Mouse (Mus musculus) intestine, embryonic 14.5 days (tissue): ENCODE data around the gene Large1. TPM values are rescaled to one million over a fixed set of nuclear protein-coding genes. Genes with fewer than 3 reads are reported as not detected.
A peak's percentile ranks its signal among the peaks of the same experiment; 100 is the strongest.
"Not testable (repeated sequence)": the region's sequence is repeated elsewhere in the genome, so short reads cannot be mapped to it uniquely, and the experiment has no call there.

ENCODE experiments used
- ATAC-seq: fragments of 200-750 bp; cut with Nextera tagmentation; replicated peaks from 2 replicates; pipeline ENCODE4 v1.8.0; 2017; ENCODE audit warnings: low read depth, moderate number of reproducible peaks, moderate TSS enrichment, moderate library complexity; ENCODE audit not compliant: low FRiP score, low TSS enrichment
- DNase-seq: peaks from one replicate; pipeline ENCODE4 v3.0.0-alpha.2; 2018; ENCODE audit warnings: low spot score
- H3K27ac ChIP-seq: fragments of 300-500 bp; sonication (generic); 2 replicates; pipeline ENCODE4 v1.5.1; 2014; ENCODE audit warnings: low read depth, mild to moderate bottlenecking, control low read depth
- H3K27me3 ChIP-seq: fragments of 300-500 bp; sonication (generic); replicated peaks from 2 replicates; pipeline ENCODE4 v1.6.1; 2014; ENCODE audit warnings: low read length, control low read depth; ENCODE audit not compliant: control insufficient read depth, insufficient read depth
- H3K36me3 ChIP-seq: fragments of 300-500 bp; sonication (generic); 2 replicates; pipeline ENCODE4 v1.6.1; 2014; ENCODE audit warnings: low read length, control low read depth; ENCODE audit not compliant: control insufficient read depth, insufficient read depth
- H3K4me1 ChIP-seq: fragments of 300-500 bp; sonication (generic); replicated peaks from 2 replicates; pipeline ENCODE4 v1.6.1; 2014; ENCODE audit warnings: low read length, control low read depth, mixed read lengths; ENCODE audit not compliant: control insufficient read depth, insufficient read depth
- H3K4me2 ChIP-seq: fragments of 300-500 bp; sonication (generic); 2 replicates; pipeline ENCODE4 v1.6.1; 2014; ENCODE audit warnings: low read length
- H3K4me3 ChIP-seq: fragments of 300-500 bp; sonication (generic); 2 replicates; pipeline ENCODE4 v1.5.1; 2014; ENCODE audit warnings: low read depth, low read length, control low read depth, mixed read lengths
- H3K9ac ChIP-seq: fragments of 300-500 bp; sonication (generic); 2 replicates; pipeline ENCODE4 v1.6.1; 2014; ENCODE audit warnings: mild to moderate bottlenecking, low read length
- H3K9me3 ChIP-seq: fragments of 300-500 bp; sonication (generic); 2 replicates; pipeline ENCODE4 v1.6.1; 2016; ENCODE audit warnings: low read length, control low read depth; ENCODE audit not compliant: control insufficient read depth
- WGBS: fragments of 180-500 bp; shearing (Covaris S2); extraction: QIAGEN DNeasy Blood & Tissue Kit; methylation state at CpG from one replicate; pipeline ENCODE4 v1.1.7; 2014; 5-methylcytosine and 5-hydroxymethylcytosine counted together
- polyA plus RNA-seq: library from polyadenylated mRNA; unstranded; fragments of >200 nt; fragmentation: Nextera tagmentation; extraction: Ambion mirVana; gene quantifications from 2 replicates; pipeline ENCODE4 v1.2.1, GENCODE M21; 2014

Gene Large1
- polyA plus RNA-seq, 1 experiment from 2014 or later, result 14.6 TPM

- 45% methylated on average over 2 of the region's 2 CpGs for WGBS
- H3K36me3 ChIP-seq, result no peaks in the 10 kb centered on the region
- no peaks in the 10 kb centered on the region for H3K27me3 ChIP-seq
- H3K4me1 ChIP-seq, result no peaks in the 10 kb centered on the region
- no peak overlapping the region for H3K9ac ChIP-seq
- H3K9me3 ChIP-seq, result no peaks in the 10 kb centered on the region
- DNase-seq (no peak), ATAC-seq (0 out of 2 replicates have a peak, but pooled peaks have one; percentile 36)
- H3K4me2 ChIP-seq, result no peak overlapping the region
- H3K27ac ChIP-seq, result no peak overlapping the region
- no peak overlapping the region for H3K4me3 ChIP-seq
Measured at GRCm38 (mm10) chr8:73007489-73007888, 345.9 kb downstream of the Large1 start.

- Histone ChIP-seq H3K9ac (no peak overlapping the region), H3K4me1 (no peaks in the 10 kb centered on the region), H3K4me3 (no peak overlapping the region), H3K36me3 (no peaks in the 10 kb centered on the region), H3K27me3 (no peaks in the 10 kb centered on the region), H3K9me3 (no peaks in the 10 kb centered on the region), H3K4me2 (no peak overlapping the region), H3K27ac (no peak overlapping the region)
- ATAC-seq, result no peak
- 59% methylated on average over 2 of the region's 2 CpGs for WGBS
- DNase-seq, result peak; percentile 58
Measured at GRCm38 (mm10) chr8:73003858-73004257, 349.5 kb downstream of the Large1 start.

GRCm38 (mm10) chr8:72993831-72994230 lies 359.5 kb downstream of the Large1 start:
- no peak overlapping the region for H3K4me3 ChIP-seq
- no peak overlapping the region for H3K4me2 ChIP-seq
- H3K9me3 ChIP-seq, result no peaks in the 10 kb centered on the region
- no peak for DNase-seq
- H3K27ac ChIP-seq, result no peak overlapping the region
- H3K4me1 ChIP-seq, result no peaks in the 10 kb centered on the region
- no peaks in the 10 kb centered on the region for H3K36me3 ChIP-seq
- ATAC-seq, result no peak
- 100% methylated on average over 1 of the region's 1 CpGs for WGBS
- no peak overlapping the region for H3K9ac ChIP-seq
- H3K27me3 ChIP-seq, result no peaks in the 10 kb centered on the region

- H3K36me3 ChIP-seq, result no peaks in the 10 kb centered on the region
- ATAC-seq, result no peak
- no peaks in the 10 kb centered on the region for H3K9me3 ChIP-seq
- no peaks in the 10 kb centered on the region for H3K27me3 ChIP-seq
- no peak for DNase-seq
- no peak overlapping the region for H3K4me2 ChIP-seq
- H3K9ac ChIP-seq, result no peak overlapping the region
- H3K27ac ChIP-seq, result no peak overlapping the region
- 96% methylated on average over 2 of the region's 2 CpGs for WGBS
- H3K4me1 ChIP-seq, result no peaks in the 10 kb centered on the region
- no peak overlapping the region for H3K4me3 ChIP-seq
Measured at GRCm38 (mm10) chr8:72990425-72990824, 362.9 kb downstream of the Large1 start.

GRCm38 (mm10) chr8:72982832-72983231 lies 370.5 kb downstream of the Large1 start:
- 84% methylated on average over 1 of the region's 1 CpGs for WGBS
- Histone ChIP-seq H3K27me3 (no peaks in the 10 kb centered on the region), H3K9ac (no peak overlapping the region), H3K4me3 (no peak overlapping the region), H3K27ac (no peak overlapping the region), H3K36me3 (no peaks in the 10 kb centered on the region), H3K9me3 (no peaks in the 10 kb centered on the region), H3K4me2 (no peak overlapping the region), H3K4me1 (no peaks in the 10 kb centered on the region)
- DNase-seq (no peak), ATAC-seq (no peak)

GRCm38 (mm10) chr8:72955074-72955473 lies 398.3 kb downstream of the Large1 start:
- Histone ChIP-seq H3K27ac (0 out of 2 replicates have a peak overlapping the region, but pooled peaks have one; percentile 22), H3K4me1 (0 out of 2 replicates have a peak, but pooled peaks cover 2% of the 10 kb centered on the region), H3K9me3 (no peaks in the 10 kb centered on the region), H3K9ac (no peak overlapping the region), H3K36me3 (no peaks in the 10 kb centered on the region), H3K4me3 (no peak overlapping the region), H3K4me2 (no peak overlapping the region), H3K27me3 (no peaks in the 10 kb centered on the region)
- no peak for DNase-seq
- 65% methylated on average over 3 of the region's 3 CpGs for WGBS
- peak; percentile 66 for ATAC-seq

- H3K36me3 ChIP-seq, H3K9ac ChIP-seq, H3K4me3 ChIP-seq, H3K9me3 ChIP-seq, H3K27me3 ChIP-seq, H3K4me1 ChIP-seq, DNase-seq, ATAC-seq, H3K4me2 ChIP-seq, H3K27ac ChIP-seq: not testable (repeated sequence)
- WGBS, result 80% methylated on average over 8 of the region's 8 CpGs
Measured at GRCm38 (mm10) chr8:72941393-72941792, 411.9 kb downstream of the Large1 start.

- 36% methylated on average over 2 of the region's 2 CpGs for WGBS
- ATAC-seq, result no peak
Measured at GRCm38 (mm10) chr8:72919182-72919902, 434.0 kb downstream of the Large1 start.

GRCm38 (mm10) chr8:72905491-72905890 lies 447.8 kb downstream of the Large1 start:
- Histone ChIP-seq H3K9me3 (no peaks in the 10 kb centered on the region), H3K36me3 (no peaks in the 10 kb centered on the region), H3K9ac (no peak overlapping the region), H3K27ac (no peak overlapping the region), H3K4me3 (no peak overlapping the region), H3K27me3 (no peaks in the 10 kb centered on the region), H3K4me1 (no peaks in the 10 kb centered on the region), H3K4me2 (no peak overlapping the region)
- no peak for DNase-seq
- 77% methylated on average over 4 of the region's 4 CpGs for WGBS
- ATAC-seq, result no peak

More at GRCm38 (mm10) chr8:72919182-72919902, 434.0 kb downstream of the Large1 start:
- DNase-seq, result no peak
- no peak overlapping the region for H3K4me3 ChIP-seq
- H3K9me3 ChIP-seq, result no peaks in the 10 kb centered on the region
- H3K27ac ChIP-seq, result no peak overlapping the region; the same call in 1 of the 2 replicates
- no peaks in the 10 kb centered on the region for H3K27me3 ChIP-seq
- no peak overlapping the region for H3K4me2 ChIP-seq
- H3K4me1 ChIP-seq, result 0 out of 2 replicates have a peak, but pooled peaks cover 3% of the 10 kb centered on the region
- no peak overlapping the region for H3K9ac ChIP-seq
- no peaks in the 10 kb centered on the region for H3K36me3 ChIP-seq
